Mouse (Mus musculus): ENCODE measurements at regions not wholly inside any gene's neighbourhood (a gene's known extent, or its start where the extent isn't known, plus 50 kb on each side); places are given as distances from the start of the nearest gene placed in this dataset.

DNA sequence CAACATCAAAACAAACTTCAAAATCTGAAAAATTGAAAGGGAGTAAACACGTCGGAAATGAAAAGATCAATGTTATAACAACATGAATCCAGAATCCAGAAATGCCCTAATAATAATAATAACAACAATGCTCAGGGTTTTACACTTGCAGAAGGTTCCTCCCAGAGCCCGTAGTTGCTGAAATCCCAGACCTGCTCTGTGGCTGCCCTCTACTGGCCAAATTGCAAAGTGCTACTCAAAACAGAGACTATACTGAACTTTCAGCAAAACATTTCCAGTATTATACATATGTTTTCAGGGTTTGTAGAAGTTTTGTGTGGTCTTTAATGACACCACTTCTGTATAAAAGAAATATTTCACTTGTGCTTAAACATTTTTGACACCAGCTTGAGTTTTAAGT, 2779.9 kb downstream of the 9330182O14Rik start:
- Histone ChIP-seq H3K4me2 (ENCODE audit: low read depth) (no peak overlapping the region), H3K27me3 (ENCODE audit: control insufficient read depth, insufficient read depth, insufficient read length) (no peaks in the 10 kb centered on the region), H3K4me3 (no peak overlapping the region), H3ac (ENCODE audit: control insufficient read depth, insufficient read length) (no peak overlapping the region), H3K79me2 (ENCODE audit: control insufficient read depth, insufficient read depth) (no peaks in the 10 kb centered on the region), H3K36me3 (ENCODE audit: control insufficient read depth, insufficient read depth) (no peaks in the 10 kb centered on the region)
- TF ChIP-seq TCF3 (IDR thresholded peaks at IDR 0.05; ENCODE audit: insufficient read length, low read depth) (no peak), REST (IDR thresholded peaks at IDR 0.05; ENCODE audit: insufficient read depth, insufficient read length) (no peak), MYOG (IDR thresholded peaks at IDR 0.05; ENCODE audit: control insufficient read depth in 1 of 3, insufficient read depth in 1 of 3, insufficient read length in 2 of 3, low read depth in 2 of 3) (no peak), CEBPB (IDR thresholded peaks at IDR 0.05; ENCODE audit: insufficient read depth, poor library complexity, severe bottlenecking) (no peak), USF1 (IDR thresholded peaks at IDR 0.05; ENCODE audit: low read depth) (no peak), TCF12 (IDR thresholded peaks at IDR 0.05; ENCODE audit: insufficient read depth, poor library complexity, severe bottlenecking) (no peak), MAX (IDR thresholded peaks at IDR 0.05; ENCODE audit: low read depth) (no peak), SRF (IDR thresholded peaks at IDR 0.05; ENCODE audit: control insufficient read depth, insufficient read length, low read depth) (no peak), POLR2A (IDR thresholded peaks at IDR 0.05; ENCODE audit: insufficient read length, low read depth) (no peak), E2F4 (IDR thresholded peaks at IDR 0.05; ENCODE audit: insufficient read depth) (no peak), POLR2AphosphoS2 (IDR thresholded peaks at IDR 0.05; ENCODE audit: insufficient read length, low read depth) (no peak), MYOD1 (IDR thresholded peaks at IDR 0.05; ENCODE audit: control insufficient read depth in 1 of 3, insufficient read length in 2 of 3, low read depth in 2 of 3) (no peak)

DNA sequence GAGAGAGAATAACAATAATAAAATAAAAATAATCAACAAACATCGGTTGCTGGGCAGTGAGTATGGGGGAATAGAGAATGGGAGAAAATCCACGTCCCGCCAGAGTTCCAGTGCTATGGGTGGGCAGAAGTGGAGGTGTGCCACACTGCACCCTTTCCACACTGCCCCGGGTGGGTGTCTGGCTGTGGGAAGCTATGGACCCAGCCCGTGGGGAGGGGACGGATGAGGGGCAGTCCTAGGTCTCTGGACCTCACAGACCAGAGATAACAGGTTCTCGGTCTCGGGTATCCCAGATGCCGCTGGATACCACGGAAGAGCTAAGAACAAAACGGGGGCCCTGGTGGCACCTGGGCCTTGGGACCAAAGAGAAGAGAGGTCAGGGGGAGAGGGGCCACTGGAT, 2781.0 kb downstream of the 9330182O14Rik start:
- H3K4me2 ChIP-seq (ENCODE audit: low read depth) = no peak overlapping the region
- no peaks in the 10 kb centered on the region for H3K27me3 ChIP-seq (ENCODE audit: control insufficient read depth, insufficient read depth, insufficient read length)
- H3ac ChIP-seq (ENCODE audit: control insufficient read depth, insufficient read length) = no peak overlapping the region
- TF ChIP-seq POLR2AphosphoS2 (IDR thresholded peaks at IDR 0.05; ENCODE audit: insufficient read length, low read depth) (no peak), CEBPB (IDR thresholded peaks at IDR 0.05; ENCODE audit: insufficient read depth, poor library complexity, severe bottlenecking) (no peak), POLR2A (IDR thresholded peaks at IDR 0.05; ENCODE audit: insufficient read length, low read depth) (no peak), SRF (IDR thresholded peaks at IDR 0.05; ENCODE audit: control insufficient read depth, insufficient read length, low read depth) (no peak), REST (IDR thresholded peaks at IDR 0.05; ENCODE audit: insufficient read depth, insufficient read length) (no peak), MAX (IDR thresholded peaks at IDR 0.05; ENCODE audit: low read depth) (no peak), MYOD1 (IDR thresholded peaks at IDR 0.05; ENCODE audit: control insufficient read depth in 1 of 3, insufficient read length in 2 of 3, low read depth in 2 of 3) (no peak), E2F4 (IDR thresholded peaks at IDR 0.05; ENCODE audit: insufficient read depth) (no peak), TCF12 (IDR thresholded peaks at IDR 0.05; ENCODE audit: insufficient read depth, poor library complexity, severe bottlenecking) (no peak), TCF3 (IDR thresholded peaks at IDR 0.05; ENCODE audit: insufficient read length, low read depth) (no peak), MYOG (IDR thresholded peaks at IDR 0.05; ENCODE audit: control insufficient read depth in 1 of 3, insufficient read depth in 1 of 3, insufficient read length in 2 of 3, low read depth in 2 of 3) (no peak), USF1 (IDR thresholded peaks at IDR 0.05; ENCODE audit: low read depth) (no peak)
- H3K79me2 ChIP-seq (ENCODE audit: control insufficient read depth, insufficient read depth) = no peaks in the 10 kb centered on the region
- no peak overlapping the region for H3K4me3 ChIP-seq
- no peaks in the 10 kb centered on the region for H3K36me3 ChIP-seq (ENCODE audit: control insufficient read depth, insufficient read depth)

DNA sequence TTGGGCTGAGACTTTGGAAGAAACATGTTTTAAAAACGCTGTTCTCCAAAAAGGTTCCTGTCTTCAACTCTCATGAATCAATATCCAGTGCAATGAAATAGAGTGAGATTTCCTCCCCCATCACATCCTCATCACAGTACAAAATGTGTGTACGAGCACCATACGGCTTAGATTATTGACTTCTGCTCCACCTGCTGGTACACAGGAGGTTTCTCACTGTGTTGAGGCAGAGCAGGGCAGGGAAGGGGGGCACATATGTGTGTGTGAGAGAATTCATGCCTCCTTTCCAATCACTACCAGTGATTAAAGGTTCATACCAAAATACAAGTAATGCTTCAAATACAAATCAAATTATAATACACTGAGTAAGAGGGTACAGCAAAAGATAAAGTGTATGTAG, 2787.5 kb downstream of the 9330182O14Rik start:
- no peaks in the 10 kb centered on the region for H3K79me2 ChIP-seq (ENCODE audit: control insufficient read depth, insufficient read depth)
- no peak overlapping the region for H3K4me2 ChIP-seq (ENCODE audit: low read depth)
- H3ac ChIP-seq (ENCODE audit: control insufficient read depth, insufficient read length) = no peak overlapping the region
- no peaks in the 10 kb centered on the region for H3K36me3 ChIP-seq (ENCODE audit: control insufficient read depth, insufficient read depth)
- TF ChIP-seq MYOD1 (IDR thresholded peaks at IDR 0.05; ENCODE audit: control insufficient read depth in 1 of 3, insufficient read length in 2 of 3, low read depth in 2 of 3) (no peak), MAX (IDR thresholded peaks at IDR 0.05; ENCODE audit: low read depth) (no peak), TCF3 (IDR thresholded peaks at IDR 0.05; ENCODE audit: insufficient read length, low read depth) (no peak), CEBPB (IDR thresholded peaks at IDR 0.05; ENCODE audit: insufficient read depth, poor library complexity, severe bottlenecking) (no peak), REST (IDR thresholded peaks at IDR 0.05; ENCODE audit: insufficient read depth, insufficient read length) (no peak), SRF (IDR thresholded peaks at IDR 0.05; ENCODE audit: control insufficient read depth, insufficient read length, low read depth) (no peak), MYOG (IDR thresholded peaks at IDR 0.05; ENCODE audit: control insufficient read depth in 1 of 3, insufficient read depth in 1 of 3, insufficient read length in 2 of 3, low read depth in 2 of 3) (no peak), TCF12 (IDR thresholded peaks at IDR 0.05; ENCODE audit: insufficient read depth, poor library complexity, severe bottlenecking) (no peak), POLR2AphosphoS2 (IDR thresholded peaks at IDR 0.05; ENCODE audit: insufficient read length, low read depth) (no peak), USF1 (IDR thresholded peaks at IDR 0.05; ENCODE audit: low read depth) (no peak), POLR2A (IDR thresholded peaks at IDR 0.05; ENCODE audit: insufficient read length, low read depth) (no peak), E2F4 (IDR thresholded peaks at IDR 0.05; ENCODE audit: insufficient read depth) (no peak)
- no peaks in the 10 kb centered on the region for H3K27me3 ChIP-seq (ENCODE audit: control insufficient read depth, insufficient read depth, insufficient read length)
- H3K4me3 ChIP-seq = no peak overlapping the region

DNA sequence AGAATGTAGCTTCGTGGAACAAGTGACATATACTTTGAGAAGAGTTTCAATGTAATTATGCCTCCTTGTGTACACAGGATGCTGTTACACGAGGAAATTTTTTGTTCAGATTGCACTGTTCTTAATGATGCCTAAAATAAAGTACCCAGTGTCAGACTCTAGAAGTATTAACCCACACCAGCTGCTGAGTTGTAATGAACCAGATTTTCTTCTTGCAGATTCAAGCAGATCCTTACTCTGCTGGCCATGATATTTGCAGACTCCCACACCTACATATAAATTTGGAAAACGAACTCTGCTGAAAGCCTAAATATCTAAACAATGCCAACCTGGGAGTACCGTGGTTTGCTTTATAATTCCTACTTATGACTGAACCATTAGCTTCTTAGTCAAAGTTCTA, 2794.2 kb downstream of the 9330182O14Rik start:
- H3K4me2 ChIP-seq (ENCODE audit: low read depth) = no peak overlapping the region
- no peaks in the 10 kb centered on the region for H3K36me3 ChIP-seq (ENCODE audit: control insufficient read depth, insufficient read depth)
- no peak overlapping the region for H3ac ChIP-seq (ENCODE audit: control insufficient read depth, insufficient read length)
- H3K4me3 ChIP-seq = no peak overlapping the region
- TF ChIP-seq POLR2AphosphoS2 (IDR thresholded peaks at IDR 0.05; ENCODE audit: insufficient read length, low read depth) (no peak), REST (IDR thresholded peaks at IDR 0.05; ENCODE audit: insufficient read depth, insufficient read length) (no peak), MYOG (IDR thresholded peaks at IDR 0.05; ENCODE audit: control insufficient read depth in 1 of 3, insufficient read depth in 1 of 3, insufficient read length in 2 of 3, low read depth in 2 of 3) (no peak), TCF3 (IDR thresholded peaks at IDR 0.05; ENCODE audit: insufficient read length, low read depth) (no peak), POLR2A (IDR thresholded peaks at IDR 0.05; ENCODE audit: insufficient read length, low read depth) (no peak), MAX (IDR thresholded peaks at IDR 0.05; ENCODE audit: low read depth) (no peak), CEBPB (IDR thresholded peaks at IDR 0.05; ENCODE audit: insufficient read depth, poor library complexity, severe bottlenecking) (no peak), SRF (IDR thresholded peaks at IDR 0.05; ENCODE audit: control insufficient read depth, insufficient read length, low read depth) (no peak), USF1 (IDR thresholded peaks at IDR 0.05; ENCODE audit: low read depth) (no peak), E2F4 (IDR thresholded peaks at IDR 0.05; ENCODE audit: insufficient read depth) (no peak), TCF12 (IDR thresholded peaks at IDR 0.05; ENCODE audit: insufficient read depth, poor library complexity, severe bottlenecking) (no peak), MYOD1 (IDR thresholded peaks at IDR 0.05; ENCODE audit: control insufficient read depth in 1 of 3, insufficient read length in 2 of 3, low read depth in 2 of 3) (no peak)
- H3K27me3 ChIP-seq (ENCODE audit: control insufficient read depth, insufficient read depth, insufficient read length) = no peaks in the 10 kb centered on the region
- no peaks in the 10 kb centered on the region for H3K79me2 ChIP-seq (ENCODE audit: control insufficient read depth, insufficient read depth)

All from myocyte (in vitro differentiated cells).